Mouse (Mus musculus): ENCODE measurements around the gene Hsd17b14.
"Not testable (repeated sequence)": the region's sequence is repeated elsewhere in the genome, so short reads cannot be mapped to it uniquely, and the experiment has no call there.

The Hsd17b14 gene

GRCm38 (mm10) chr7:45554744-45555143, at the start of gene Hsd17b14:
Gene Hsd17b14, plus strand, starts transcription at chr7:45554893.
- no peaks in the 10 kb centered on the region for H3K36me3 ChIP-seq (ENCODE audit: control insufficient read depth, insufficient read depth, low read length, poor library complexity, severe bottlenecking)
- DNase-seq (ENCODE audit: low read depth, low spot score): no peak

GRCm38 (mm10) chr7:45507583-45507982, 47.1 kb upstream of the Hsd17b14 start:
- no peaks in the 10 kb centered on the region for H3K36me3 ChIP-seq (ENCODE audit: control insufficient read depth, insufficient read depth, low read length, poor library complexity, severe bottlenecking)

More at GRCm38 (mm10) chr7:45554744-45555143, at the start of gene Hsd17b14:
- no peaks in the 10 kb centered on the region; the same call in 1 of the 2 replicates for H3K27me3 ChIP-seq (ENCODE audit: control insufficient read depth, insufficient read depth, low read length, poor library complexity, severe bottlenecking)

GRCm38 (mm10) chr7:45508561-45508960, 46.1 kb upstream of the Hsd17b14 start:
- H3K27me3 ChIP-seq (ENCODE audit: control insufficient read depth, insufficient read depth, low read length, poor library complexity, severe bottlenecking): no peaks in the 10 kb centered on the region
- H3K36me3 ChIP-seq (ENCODE audit: control insufficient read depth, insufficient read depth, low read length, poor library complexity, severe bottlenecking): no peaks in the 10 kb centered on the region
- DNase-seq (ENCODE audit: low read depth, low spot score): no peak

More at GRCm38 (mm10) chr7:45507583-45507982, 47.1 kb upstream of the Hsd17b14 start:
- no peaks in the 10 kb centered on the region for H3K27me3 ChIP-seq (ENCODE audit: control insufficient read depth, insufficient read depth, low read length, poor library complexity, severe bottlenecking)
- DNase-seq (ENCODE audit: low read depth, low spot score): no peak

GRCm38 (mm10) chr7:45509181-45509882, 45.4 kb upstream of the Hsd17b14 start:
- H3K27me3 ChIP-seq (ENCODE audit: control insufficient read depth, insufficient read depth, low read length, poor library complexity, severe bottlenecking): no peaks in the 10 kb centered on the region
- no peak for DNase-seq (ENCODE audit: low read depth, low spot score)
- H3K36me3 ChIP-seq (ENCODE audit: control insufficient read depth, insufficient read depth, low read length, poor library complexity, severe bottlenecking): no peaks in the 10 kb centered on the region

- Histone ChIP-seq H3K27me3 (ENCODE audit: control insufficient read depth, insufficient read depth, low read length, poor library complexity, severe bottlenecking) (no peaks in the 10 kb centered on the region), H3K36me3 (ENCODE audit: control insufficient read depth, insufficient read depth, low read length, poor library complexity, severe bottlenecking) (no peaks in the 10 kb centered on the region)
These were observed 44.5 kb upstream of the Hsd17b14 start, which contains the start of gene Nucb1 for GRCm38 (mm10) chr7:45509912-45510787. Gene Nucb1, minus strand, starts transcription at chr7:45510406.

GRCm38 (mm10) chr7:45514411-45514810, 40.3 kb upstream of the Hsd17b14 start:
- H3K27me3 ChIP-seq (ENCODE audit: control insufficient read depth, insufficient read depth, low read length, poor library complexity, severe bottlenecking): no peaks in the 10 kb centered on the region
- no peaks in the 10 kb centered on the region for H3K36me3 ChIP-seq (ENCODE audit: control insufficient read depth, insufficient read depth, low read length, poor library complexity, severe bottlenecking)
- DNase-seq (ENCODE audit: low read depth, low spot score): no peak

More at GRCm38 (mm10) chr7:45509912-45510787, 44.5 kb upstream of the Hsd17b14 start, which contains the start of gene Nucb1:
- peak; percentile 93 for DNase-seq (ENCODE audit: low read depth, low spot score)

GRCm38 (mm10) chr7:45515436-45515835, 39.3 kb upstream of the Hsd17b14 start:
- no peaks in the 10 kb centered on the region for H3K27me3 ChIP-seq (ENCODE audit: control insufficient read depth, insufficient read depth, low read length, poor library complexity, severe bottlenecking)
- no peak for DNase-seq (ENCODE audit: low read depth, low spot score)
- no peaks in the 10 kb centered on the region for H3K36me3 ChIP-seq (ENCODE audit: control insufficient read depth, insufficient read depth, low read length, poor library complexity, severe bottlenecking)

GRCm38 (mm10) chr7:45516846-45517245, 37.8 kb upstream of the Hsd17b14 start:
- H3K36me3 ChIP-seq (ENCODE audit: control insufficient read depth, insufficient read depth, low read length, poor library complexity, severe bottlenecking); H3K27me3 ChIP-seq (ENCODE audit: control insufficient read depth, insufficient read depth, low read length, poor library complexity, severe bottlenecking); DNase-seq (ENCODE audit: low read depth, low spot score): not testable (repeated sequence)

GRCm38 (mm10) chr7:45518618-45519017, 36.1 kb upstream of the Hsd17b14 start:
- no peaks in the 10 kb centered on the region for H3K27me3 ChIP-seq (ENCODE audit: control insufficient read depth, insufficient read depth, low read length, poor library complexity, severe bottlenecking)
- H3K36me3 ChIP-seq (ENCODE audit: control insufficient read depth, insufficient read depth, low read length, poor library complexity, severe bottlenecking): no peaks in the 10 kb centered on the region
- DNase-seq (ENCODE audit: low read depth, low spot score): no peak

- DNase-seq (ENCODE audit: low read depth, low spot score): peak; percentile 24
- Histone ChIP-seq H3K27me3 (ENCODE audit: control insufficient read depth, insufficient read depth, low read length, poor library complexity, severe bottlenecking) (no peaks in the 10 kb centered on the region), H3K36me3 (ENCODE audit: control insufficient read depth, insufficient read depth, low read length, poor library complexity, severe bottlenecking) (no peaks in the 10 kb centered on the region)
These were observed 35.2 kb upstream of the Hsd17b14 start for GRCm38 (mm10) chr7:45519345-45520120.

GRCm38 (mm10) chr7:45520605-45521004, 34.1 kb upstream of the Hsd17b14 start:
- no peak for DNase-seq (ENCODE audit: low read depth, low spot score)
- Histone ChIP-seq H3K27me3 (ENCODE audit: control insufficient read depth, insufficient read depth, low read length, poor library complexity, severe bottlenecking) (no peaks in the 10 kb centered on the region), H3K36me3 (ENCODE audit: control insufficient read depth, insufficient read depth, low read length, poor library complexity, severe bottlenecking) (no peaks in the 10 kb centered on the region)

GRCm38 (mm10) chr7:45521728-45522184, 32.9 kb upstream of the Hsd17b14 start:
- DNase-seq (ENCODE audit: low read depth, low spot score): peak; percentile 96
- Histone ChIP-seq H3K27me3 (ENCODE audit: control insufficient read depth, insufficient read depth, low read length, poor library complexity, severe bottlenecking) (no peaks in the 10 kb centered on the region; the same call in 1 of the 2 replicates), H3K36me3 (ENCODE audit: control insufficient read depth, insufficient read depth, low read length, poor library complexity, severe bottlenecking) (no peaks in the 10 kb centered on the region)

GRCm38 (mm10) chr7:45522194-45522752, 32.4 kb upstream of the Hsd17b14 start:
- peak; percentile 27 for DNase-seq (ENCODE audit: low read depth, low spot score)
- no peaks in the 10 kb centered on the region for H3K36me3 ChIP-seq (ENCODE audit: control insufficient read depth, insufficient read depth, low read length, poor library complexity, severe bottlenecking)
- H3K27me3 ChIP-seq (ENCODE audit: control insufficient read depth, insufficient read depth, low read length, poor library complexity, severe bottlenecking): no peaks in the 10 kb centered on the region; the same call in 1 of the 2 replicates

All from splenic B cell, adult 2 months (primary cell).